Mouse (Mus musculus): ENCODE data around the gene Ripor3. TPM values are rescaled to one million over a fixed set of nuclear protein-coding genes. Genes with fewer than 3 reads are reported as not detected.
"Not testable (repeated sequence)": the region's sequence is repeated elsewhere in the genome, so short reads cannot be mapped to it uniquely, and the experiment has no call there.

The Ripor3 gene
- total and polyA plus RNA-seq, 3 experiments, result 0.17 TPM; not detected in 2

DNA sequence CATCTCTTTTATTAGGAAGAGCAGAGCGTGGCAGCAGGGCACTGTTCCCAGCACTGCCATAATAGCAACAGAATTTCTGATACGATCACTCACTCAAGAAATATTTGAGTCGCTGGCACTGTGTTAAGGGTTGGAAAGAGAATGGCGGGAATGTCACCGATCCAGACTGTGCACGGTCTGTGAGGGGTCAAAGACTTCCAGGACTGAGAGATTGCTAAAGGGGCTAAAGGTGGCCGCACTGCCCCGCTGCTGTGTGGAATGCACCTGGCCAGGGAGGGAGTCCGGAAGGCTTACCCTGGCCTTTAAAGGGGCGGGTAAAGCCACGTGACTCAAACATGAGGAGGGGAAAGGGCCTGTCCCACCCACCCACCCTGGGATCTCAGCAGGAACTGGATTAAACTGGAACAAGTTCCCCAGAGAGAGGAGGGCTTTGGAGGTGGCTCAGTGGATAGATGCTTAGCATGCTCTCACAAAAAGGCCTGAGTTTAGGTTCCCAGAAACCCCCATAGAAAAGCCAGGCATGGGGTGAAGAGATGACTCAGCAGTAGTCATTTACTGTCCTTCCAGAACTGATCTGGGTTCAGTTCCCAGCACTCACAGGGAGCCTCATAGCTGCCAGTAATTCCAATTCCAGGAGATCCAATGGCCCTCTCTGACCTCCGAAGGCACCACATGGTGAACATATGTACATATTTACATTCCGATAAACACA lies 48.2 kb upstream of the Ripor3 start (continued):
- TF ChIP-seq ZKSCAN1 (IDR thresholded peaks at IDR 0.05; ENCODE audit: borderline replicate concordance, low read depth, low read length) (no peak), RAD21 (IDR thresholded peaks at IDR 0.05; ENCODE audit: low read depth, low read length) (no peak), BHLHE40 (IDR thresholded peaks at IDR 0.05; ENCODE audit: low read depth, low read length) (no peak), E2F4 (IDR thresholded peaks at IDR 0.05; ENCODE audit: insufficient replicate concordance, low read depth, low read length) (no peak), NRF1 (IDR thresholded peaks at IDR 0.05; ENCODE audit: low read depth, low read length) (no peak)

DNA sequence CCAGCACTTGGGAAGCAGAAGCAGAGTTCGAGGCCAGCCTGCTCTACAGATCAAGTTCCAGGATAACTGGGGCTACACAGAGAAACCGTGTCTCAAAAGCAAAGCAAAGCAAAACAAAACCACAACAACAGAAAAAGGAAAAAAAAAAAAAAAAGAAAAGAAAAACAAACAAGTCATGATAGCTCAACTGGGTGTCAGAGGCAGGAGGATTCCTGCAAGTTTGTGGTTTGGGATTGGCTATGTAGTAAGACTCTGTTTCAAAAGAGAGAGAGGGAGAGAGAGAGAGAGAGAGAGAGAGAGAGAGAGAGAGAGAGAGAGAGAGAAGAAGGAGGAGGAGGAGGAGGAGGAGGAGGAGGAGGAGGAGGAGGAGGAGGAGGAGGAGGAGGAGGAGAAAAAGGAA lies 47.5 kb upstream of the Ripor3 start:
- dilution Hi-C loops (cut with MboI; ENCODE audit: extremely low pct_ligation_motif_present, extremely low pct_unique_long_range_greater_than_20kb, low sequenced_read_pairs); in situ Hi-C loops (cut with MboI; ENCODE audit: low pct_ligation_motif_present, low pct_unique_long_range_greater_than_20kb, low sequenced_read_pairs); H3K4me1 ChIP-seq (ENCODE audit: control insufficient read depth in 1 of 2, insufficient read depth in 2 of 2); H3K36me3 ChIP-seq (replicated peaks in 1 of 2; ENCODE audit: control insufficient read depth in 1 of 2, insufficient read depth in 1 of 2, low read length in 1 of 2); H3K79me2 ChIP-seq (replicated peaks; ENCODE audit: control insufficient read depth, extremely low read depth, insufficient read depth, poor library complexity, severe bottlenecking); H3K4me3 ChIP-seq (replicated peaks in 1 of 3; ENCODE audit: low read depth in 2 of 3, low read length in 2 of 3, poor library complexity in 1 of 3); H3K9ac ChIP-seq (ENCODE audit: insufficient read depth, low read depth); H3K4me2 ChIP-seq (ENCODE audit: insufficient read depth, low read depth, poor library complexity, severe bottlenecking); H3K27ac ChIP-seq (ENCODE audit: insufficient read depth, low read depth); DNase-seq (ENCODE audit: extremely low read depth); H3K9me3 ChIP-seq (replicated peaks; ENCODE audit: low read length): not testable (repeated sequence)
- peaks cover 42% of the 10 kb centered on the region for H3K27me3 ChIP-seq (replicated peaks)

DNA sequence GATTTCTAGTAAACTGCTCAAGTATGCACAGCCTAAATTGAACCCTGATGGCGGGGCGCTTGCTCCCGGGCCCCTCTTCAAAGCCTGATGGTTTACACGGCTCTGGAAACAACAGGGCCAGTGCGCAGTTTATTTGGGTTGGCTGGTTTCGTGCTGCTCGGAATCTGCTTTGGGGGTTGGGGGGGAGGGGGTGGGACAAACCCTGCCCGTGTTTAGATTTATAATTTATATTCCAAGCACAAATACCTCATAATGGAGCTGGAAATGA lies 46.2 kb upstream of the Ripor3 start:
- in situ Hi-C loops (cut with MboI; ENCODE audit: low pct_ligation_motif_present, low pct_unique_long_range_greater_than_20kb, low sequenced_read_pairs) (no loop called here), dilution Hi-C loops (cut with MboI; ENCODE audit: extremely low pct_ligation_motif_present, extremely low pct_unique_long_range_greater_than_20kb, low sequenced_read_pairs) (no loop called here)
- Histone ChIP-seq H3K4me2 (ENCODE audit: insufficient read depth, low read depth, poor library complexity, severe bottlenecking) (no peak overlapping the region), H3K36me3 (replicated peaks in 1 of 2; ENCODE audit: control insufficient read depth in 1 of 2, insufficient read depth in 1 of 2, low read length in 1 of 2) (no peaks in the 10 kb centered on the region), H3K9ac (ENCODE audit: insufficient read depth, low read depth) (no peak overlapping the region), H3K4me3 (replicated peaks in 1 of 3; ENCODE audit: low read depth in 2 of 3, low read length in 2 of 3, poor library complexity in 1 of 3) (no peak overlapping the region), H3K9me3 (replicated peaks; ENCODE audit: low read length) (peaks cover 10% of the 10 kb centered on the region), H3K27me3 (replicated peaks) (peaks cover 48% of the 10 kb centered on the region), H3K79me2 (replicated peaks; ENCODE audit: control insufficient read depth, extremely low read depth, insufficient read depth, poor library complexity, severe bottlenecking) (no peaks in the 10 kb centered on the region), H3K4me1 (ENCODE audit: control insufficient read depth in 1 of 2, insufficient read depth in 2 of 2) (peaks cover 2 to 8% of the 10 kb centered on the region in 2 experiments), H3K27ac (ENCODE audit: insufficient read depth, low read depth) (no peak overlapping the region)
- no peak for DNase-seq (ENCODE audit: extremely low read depth)
- TF ChIP-seq CTCF (conservative IDR thresholded peaks at IDR 0.05 in 1 of 2, IDR thresholded peaks at IDR 0.05 in 1 of 2; ENCODE audit: low read depth in 2 of 2, low read length in 2 of 2) (no peak), POLR2A (IDR thresholded peaks at IDR 0.05; ENCODE audit: low read depth, low read length) (no peak), RAD21 (IDR thresholded peaks at IDR 0.05; ENCODE audit: low read depth, low read length) (no peak), E2F4 (IDR thresholded peaks at IDR 0.05; ENCODE audit: insufficient replicate concordance, low read depth, low read length) (no peak), ZMIZ1 (IDR thresholded peaks at IDR 0.05; ENCODE audit: low read depth, low read length) (no peak), USF1 (IDR thresholded peaks at IDR 0.05; ENCODE audit: low read depth, low read length) (no peak)

DNA sequence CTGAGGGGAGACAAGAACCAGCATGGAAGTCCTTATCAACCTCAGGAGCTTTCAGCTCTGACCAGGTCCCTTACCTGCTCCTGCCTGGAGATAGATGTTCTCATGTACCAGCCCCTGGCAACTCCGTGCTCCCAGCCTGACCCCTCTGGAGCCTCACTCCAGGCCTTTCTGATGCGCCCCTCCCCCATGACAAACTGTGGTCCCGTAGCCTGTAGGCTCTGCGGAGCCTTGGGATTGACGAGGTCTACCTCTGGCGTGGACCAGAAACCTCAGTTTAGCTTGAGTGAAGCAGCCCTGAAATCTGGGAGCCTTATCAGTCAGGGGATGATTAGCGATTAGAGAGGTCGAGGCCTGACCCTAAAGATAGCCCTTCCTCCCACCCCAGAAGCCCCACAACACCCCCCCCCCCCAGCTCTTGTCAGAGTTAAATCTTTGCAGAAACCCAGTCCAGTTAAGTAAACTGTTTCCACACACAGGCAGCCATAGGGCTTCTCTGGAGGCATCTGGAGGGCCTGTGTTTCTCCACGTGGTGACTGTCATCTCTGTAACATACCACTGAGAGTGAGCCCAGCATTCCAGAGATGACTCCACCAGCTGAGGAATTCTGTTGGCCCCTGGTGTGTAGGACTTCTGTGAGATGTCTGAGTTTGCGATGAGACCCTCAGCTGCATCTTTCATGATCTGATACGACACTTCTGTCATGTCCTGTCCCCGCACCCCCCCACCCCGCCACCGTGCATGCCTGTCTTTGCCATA lies 45.7 kb upstream of the Ripor3 start:
- no peak overlapping the region for H3K27ac ChIP-seq (ENCODE audit: insufficient read depth, low read depth)
- dilution Hi-C loops (cut with MboI; ENCODE audit: extremely low pct_ligation_motif_present, extremely low pct_unique_long_range_greater_than_20kb, low sequenced_read_pairs), result no loop called here
- no peaks in the 10 kb centered on the region for H3K79me2 ChIP-seq (replicated peaks; ENCODE audit: control insufficient read depth, extremely low read depth, insufficient read depth, poor library complexity, severe bottlenecking)
- H3K27me3 ChIP-seq (replicated peaks), result peaks cover 50% of the 10 kb centered on the region
- H3K9me3 ChIP-seq (replicated peaks; ENCODE audit: low read length), result peaks cover 10% of the 10 kb centered on the region
- TF ChIP-seq JUND (conservative IDR thresholded peaks at IDR 0.05; ENCODE audit: low read depth, low read length) (no peak), KAT2A (IDR thresholded peaks at IDR 0.05; ENCODE audit: insufficient replicate concordance, low read length) (no peak), MAFK (IDR thresholded peaks at IDR 0.05; ENCODE audit: insufficient replicate concordance, low read length) (no peak), IRF4 (IDR thresholded peaks at IDR 0.05; ENCODE audit: low read depth, low read length) (no peak), MAZ (IDR thresholded peaks at IDR 0.05; ENCODE audit: low read depth, low read length) (no peak), POLR2A (IDR thresholded peaks at IDR 0.05; ENCODE audit: low read depth, low read length) (no peak), ZC3H11A (IDR thresholded peaks at IDR 0.05; ENCODE audit: low read depth, low read length) (no peak), CTCF (conservative IDR thresholded peaks at IDR 0.05 in 1 of 2, IDR thresholded peaks at IDR 0.05 in 1 of 2; ENCODE audit: low read depth in 2 of 2, low read length in 2 of 2) (no peak), UBTF (IDR thresholded peaks at IDR 0.05; ENCODE audit: low read depth, low read length) (no peak), MXI1 (IDR thresholded peaks at IDR 0.05; ENCODE audit: low read depth, low read length) (no peak), HCFC1 (IDR thresholded peaks at IDR 0.05; ENCODE audit: low read depth, low read length) (no peak), ETS1 (conservative IDR thresholded peaks at IDR 0.05; ENCODE audit: low read depth, low read length) (no peak), TBP (conservative IDR thresholded peaks at IDR 0.05; ENCODE audit: low read depth, low read length) (no peak), E2F4 (IDR thresholded peaks at IDR 0.05; ENCODE audit: insufficient replicate concordance, low read depth, low read length) (no peak)
- H3K4me3 ChIP-seq (replicated peaks in 1 of 3; ENCODE audit: low read depth in 2 of 3, low read length in 2 of 3, poor library complexity in 1 of 3), result no peak overlapping the region
- no peak overlapping the region for H3K9ac ChIP-seq (ENCODE audit: insufficient read depth, low read depth)
- no peak overlapping the region for H3K4me2 ChIP-seq (ENCODE audit: insufficient read depth, low read depth, poor library complexity, severe bottlenecking)
- no peaks in the 10 kb centered on the region for H3K36me3 ChIP-seq (replicated peaks in 1 of 2; ENCODE audit: control insufficient read depth in 1 of 2, insufficient read depth in 1 of 2, low read length in 1 of 2)
- H3K4me1 ChIP-seq (ENCODE audit: control insufficient read depth in 1 of 2, insufficient read depth in 2 of 2), result peaks cover 2 to 8% of the 10 kb centered on the region in 2 experiments
- in situ Hi-C loops (cut with MboI; ENCODE audit: low pct_ligation_motif_present, low pct_unique_long_range_greater_than_20kb, low sequenced_read_pairs), result no loop called here
- no peak for DNase-seq (ENCODE audit: extremely low read depth)

All from CH12.LX (cell line).